Mouse (Mus musculus) limb, embryonic 13.5 days (tissue): ENCODE measurements around the gene Tm4sf5. TPM values are rescaled to one million over a fixed set of nuclear protein-coding genes. Genes with fewer than 3 reads are reported as not detected.
A peak's percentile ranks its signal among the peaks of the same experiment; 100 is the strongest.

Source experiments
- ATAC-seq: fragments of 200-750 bp; cut with Nextera tagmentation; 2 replicates; pipeline ENCODE4 v1.8.0; 2017; ENCODE audit warnings: low read depth, moderate number of reproducible peaks, moderate TSS enrichment; ENCODE audit not compliant: low FRiP score
- H3K27ac ChIP-seq: fragments of 300-500 bp; sonication (generic); 2 replicates; pipeline ENCODE4 v1.5.1; 2015; ENCODE audit warnings: inconsistent platforms, mild to moderate bottlenecking, moderate library complexity
- H3K27me3 ChIP-seq: fragments of 300-500 bp; sonication (generic); 2 replicates; pipeline ENCODE4 v1.6.1; 2015; ENCODE audit warnings: mild to moderate bottlenecking, inconsistent platforms
- H3K36me3 ChIP-seq: fragments of 300-500 bp; sonication (generic); 2 replicates; pipeline ENCODE4 v1.6.1; 2015; ENCODE audit warnings: inconsistent platforms, mild to moderate bottlenecking, moderate library complexity
- H3K4me1 ChIP-seq: fragments of 300-500 bp; sonication (generic); 2 replicates; pipeline ENCODE4 v1.6.1; 2015; ENCODE audit warnings: inconsistent platforms
- H3K4me2 ChIP-seq: fragments of 300-500 bp; sonication (generic); replicated peaks from 2 replicates; pipeline ENCODE4 v1.6.1; 2015; ENCODE audit warnings: inconsistent platforms, mild to moderate bottlenecking, moderate library complexity
- H3K4me3 ChIP-seq: fragments of 300-500 bp; sonication (generic); 2 replicates; pipeline ENCODE4 v1.5.1; 2015; ENCODE audit warnings: moderate library complexity, mild to moderate bottlenecking, inconsistent platforms
- H3K9ac ChIP-seq: fragments of 300-500 bp; sonication (generic); 2 replicates; pipeline ENCODE4 v1.6.1; 2015; ENCODE audit warnings: mild to moderate bottlenecking, inconsistent platforms
- H3K9me3 ChIP-seq: fragments of 300-500 bp; sonication (generic); 2 replicates; pipeline ENCODE4 v1.6.1; 2016; ENCODE audit warnings: inconsistent platforms
- WGBS: fragments of 180-500 bp; shearing (Covaris S2); methylation state at CpG from one replicate; pipeline ENCODE4 v1.1.7; 2015; 5-methylcytosine and 5-hydroxymethylcytosine counted together
- polyA plus RNA-seq: library from polyadenylated mRNA; unstranded; fragments of >200 nt; fragmentation: Nextera tagmentation; extraction: Ambion mirVana; gene quantifications from 2 replicates; pipeline ENCODE4 v1.2.1, GENCODE M21; 2015

The Tm4sf5 gene
- polyA plus RNA-seq, 1 experiment from 2014 or later = 0.29 TPM

GRCm38 (mm10) chr11:70485498-70485897 is 19.5 kb upstream of the Tm4sf5 start:
- H3K4me2 ChIP-seq = no peak overlapping the region
- no peaks in the 10 kb centered on the region for H3K9me3 ChIP-seq
- H3K27ac ChIP-seq = no peak overlapping the region
- H3K9ac ChIP-seq = no peak overlapping the region
- WGBS = 59% methylated on average over 2 of the region's 2 CpGs
- no peak for ATAC-seq
- no peaks in the 10 kb centered on the region for H3K36me3 ChIP-seq
- no peaks in the 10 kb centered on the region for H3K27me3 ChIP-seq
- H3K4me1 ChIP-seq = no peaks in the 10 kb centered on the region
- no peak overlapping the region for H3K4me3 ChIP-seq

DNA sequence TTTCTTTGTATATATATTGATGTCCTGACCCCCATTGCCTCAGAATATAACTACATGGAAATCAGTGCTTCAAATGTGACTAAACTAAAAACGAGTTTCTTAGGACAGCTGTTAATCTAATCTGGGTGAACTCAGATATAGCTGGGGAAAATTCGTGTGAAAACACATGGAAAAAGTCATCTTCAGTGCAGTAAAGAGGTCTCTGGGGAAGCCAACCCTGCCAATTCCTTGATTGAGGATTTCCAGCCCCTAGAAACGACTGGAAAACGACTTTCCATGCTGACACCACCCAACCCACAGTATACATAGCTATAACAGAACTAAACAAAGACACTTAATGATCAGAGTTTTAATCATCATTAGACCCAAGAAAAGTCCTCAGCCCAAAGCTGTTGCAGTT is 17.2 kb upstream of the Tm4sf5 start:
- H3K9ac ChIP-seq = no peak overlapping the region
- no peak overlapping the region for H3K4me2 ChIP-seq
- peaks cover 5% of the 10 kb centered on the region; the same call in 1 of the 2 replicates for H3K9me3 ChIP-seq
- H3K36me3 ChIP-seq = no peaks in the 10 kb centered on the region
- H3K4me1 ChIP-seq = no peaks in the 10 kb centered on the region
- no peak for ATAC-seq
- no peaks in the 10 kb centered on the region for H3K27me3 ChIP-seq
- WGBS = 34% methylated on average over 4 of the region's 4 CpGs
- no peak overlapping the region for H3K4me3 ChIP-seq
- H3K27ac ChIP-seq = no peak overlapping the region

DNA sequence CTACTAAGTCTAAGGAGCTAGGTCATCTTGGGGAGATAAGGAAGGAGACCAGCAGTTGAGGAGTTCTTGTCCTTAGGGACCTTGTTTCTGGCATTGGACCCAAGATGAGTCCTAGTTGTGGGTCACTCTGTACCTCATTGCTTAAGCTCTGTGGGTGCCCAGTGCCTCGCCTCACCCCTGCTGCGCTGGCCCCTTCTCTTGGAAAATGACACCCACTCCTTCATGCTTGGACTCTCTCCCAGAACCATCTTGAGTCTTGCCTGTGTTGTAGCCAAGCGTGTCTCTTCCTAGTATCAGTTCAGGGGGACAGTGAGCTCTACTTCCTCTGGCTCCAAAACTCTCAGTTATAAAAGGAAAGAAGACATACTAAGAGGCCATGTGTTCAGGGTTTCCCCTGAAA is 15.9 kb upstream of the Tm4sf5 start:
- H3K9ac ChIP-seq = no peak overlapping the region
- H3K36me3 ChIP-seq = no peaks in the 10 kb centered on the region
- no peak overlapping the region for H3K27ac ChIP-seq
- whole genome bisulfite sequencing = 91% methylated on average over 3 of the region's 3 CpGs
- H3K27me3 ChIP-seq = no peaks in the 10 kb centered on the region
- no peak overlapping the region for H3K4me3 ChIP-seq
- H3K9me3 ChIP-seq = peaks cover 5% of the 10 kb centered on the region; the same call in 1 of the 2 replicates
- H3K4me1 ChIP-seq = no peaks in the 10 kb centered on the region
- no peak overlapping the region for H3K4me2 ChIP-seq
- no peak for ATAC-seq

GRCm38 (mm10) chr11:70489684-70490083 is 15.4 kb upstream of the Tm4sf5 start:
- Histone ChIP-seq H3K4me1 (no peaks in the 10 kb centered on the region), H3K4me2 (no peak overlapping the region), H3K4me3 (no peak overlapping the region), H3K9ac (no peak overlapping the region), H3K36me3 (no peaks in the 10 kb centered on the region), H3K27me3 (no peaks in the 10 kb centered on the region), H3K27ac (no peak overlapping the region), H3K9me3 (peaks cover 5% of the 10 kb centered on the region; the same call in 1 of the 2 replicates)
- ATAC-seq = no peak
- 85% methylated on average over 6 of the region's 6 CpGs for WGBS

DNA sequence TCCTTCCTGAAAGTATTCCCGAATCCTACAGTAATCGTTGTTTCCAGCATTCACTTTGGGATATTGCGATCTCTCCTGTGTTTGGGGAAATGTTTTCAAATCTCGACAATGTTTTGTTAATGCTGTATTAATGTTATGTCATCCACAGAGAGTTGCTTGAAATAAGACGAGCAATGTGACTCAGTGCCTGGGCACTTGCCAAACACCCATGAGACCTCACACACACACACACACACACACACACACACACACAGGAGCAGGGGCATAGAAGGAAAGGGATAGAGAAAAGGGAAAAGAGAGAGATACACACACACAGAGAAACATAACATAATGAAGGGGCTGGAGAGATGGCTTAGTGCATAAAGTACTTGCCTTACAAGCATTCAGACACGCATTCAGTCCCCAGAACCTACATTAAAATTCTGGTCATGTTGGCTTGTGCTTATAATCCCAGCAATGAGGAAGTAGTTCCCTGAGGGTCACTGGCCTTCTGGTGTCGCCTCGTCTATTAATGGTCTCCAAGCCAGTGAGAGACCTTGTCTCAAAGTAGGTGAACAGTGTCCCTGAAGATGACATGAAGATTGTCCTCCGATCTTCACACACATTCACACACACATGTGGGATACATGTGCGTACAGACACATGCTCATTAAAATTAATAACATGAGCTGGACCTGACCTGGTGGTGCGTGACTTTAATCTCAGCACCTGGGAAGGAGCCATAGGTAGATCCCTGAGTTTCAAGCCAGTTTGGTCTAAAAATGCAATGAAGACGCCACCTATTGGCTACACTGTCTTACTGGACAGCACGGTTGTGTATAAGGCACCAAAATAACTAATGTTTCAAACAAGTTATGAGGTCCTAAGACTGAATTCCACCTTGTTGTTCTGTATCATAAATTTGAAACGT is 5.2 kb upstream of the Tm4sf5 start:
- Histone ChIP-seq H3K27me3 (no peaks in the 10 kb centered on the region), H3K4me1 (no peaks in the 10 kb centered on the region), H3K4me2 (no peak overlapping the region), H3K27ac (no peak overlapping the region), H3K36me3 (no peaks in the 10 kb centered on the region), H3K4me3 (no peak overlapping the region), H3K9ac (no peak overlapping the region), H3K9me3 (no peaks in the 10 kb centered on the region)
- ATAC-seq = no peak
- 71% methylated on average over 14 of the region's 14 CpGs for WGBS

- WGBS = 87% methylated on average over 1 of the region's 1 CpGs
- Histone ChIP-seq H3K36me3 (no peaks in the 10 kb centered on the region), H3K27me3 (no peaks in the 10 kb centered on the region), H3K4me1 (no peaks in the 10 kb centered on the region), H3K27ac (no peak overlapping the region), H3K4me2 (no peak overlapping the region), H3K9ac (no peak overlapping the region), H3K9me3 (no peaks in the 10 kb centered on the region), H3K4me3 (no peak overlapping the region)
- no peak for ATAC-seq
Measured at GRCm38 (mm10) chr11:70500476-70500812, 4.6 kb upstream of the Tm4sf5 start.

DNA sequence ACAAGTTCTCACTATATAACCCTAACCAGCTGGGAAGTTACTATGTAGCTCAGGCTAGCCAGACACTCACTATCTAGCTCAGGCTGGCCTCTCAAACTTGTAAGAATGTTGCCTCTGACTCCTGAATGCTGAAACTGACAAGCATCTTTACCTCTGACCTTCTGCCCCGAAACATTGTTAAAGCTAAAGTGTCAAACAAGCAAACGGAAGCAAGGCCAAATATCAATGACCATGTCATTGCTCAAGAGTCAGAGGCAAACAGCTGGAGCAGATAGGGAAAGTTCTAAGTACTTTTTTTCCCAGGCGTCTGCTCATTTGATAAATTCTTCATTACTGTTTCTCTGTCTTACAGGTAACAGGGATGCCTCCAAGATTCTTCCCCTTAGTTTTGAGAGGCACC is 3.0 kb upstream of the Tm4sf5 start:
- H3K27me3 ChIP-seq = no peaks in the 10 kb centered on the region
- H3K9me3 ChIP-seq = no peaks in the 10 kb centered on the region
- no peak overlapping the region for H3K27ac ChIP-seq
- 66% methylated on average over 3 of the region's 3 CpGs for WGBS
- H3K4me1 ChIP-seq = no peaks in the 10 kb centered on the region
- no peak overlapping the region for H3K9ac ChIP-seq
- H3K4me2 ChIP-seq = no peak overlapping the region
- no peak for ATAC-seq
- H3K36me3 ChIP-seq = no peaks in the 10 kb centered on the region
- H3K4me3 ChIP-seq = no peak overlapping the region

DNA sequence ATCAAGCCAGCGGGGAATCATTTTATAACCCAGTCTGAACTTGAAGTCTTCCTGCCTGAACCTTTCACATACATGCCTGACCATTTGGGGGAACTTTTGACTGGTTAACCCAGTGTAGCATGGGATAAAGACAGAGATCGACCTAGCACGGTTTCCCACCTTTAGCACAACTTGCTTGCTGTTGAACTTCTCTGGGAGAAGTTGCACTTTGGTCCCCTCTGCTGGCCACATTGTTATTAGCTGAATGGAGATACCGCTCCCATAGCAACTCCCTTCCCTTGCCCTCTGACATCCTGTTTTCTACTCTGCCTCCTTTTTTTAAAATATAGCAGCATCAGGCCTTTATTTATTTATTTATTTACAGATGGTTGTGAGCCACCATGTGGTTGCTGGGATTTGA is 1.3 kb downstream of the Tm4sf5 start:
- ATAC-seq = no peak
- 35% methylated on average over 4 of the region's 4 CpGs for WGBS

GRCm38 (mm10) chr11:70506962-70507515 is 2.0 kb downstream of the Tm4sf5 start:
- Histone ChIP-seq H3K9ac (no peak overlapping the region), H3K4me2 (no peak overlapping the region), H3K4me1 (peaks cover 10% of the 10 kb centered on the region; the same call in 1 of the 2 replicates), H3K4me3 (no peak overlapping the region), H3K27ac (no peak overlapping the region), H3K36me3 (no peaks in the 10 kb centered on the region), H3K27me3 (no peaks in the 10 kb centered on the region), H3K9me3 (no peaks in the 10 kb centered on the region)
- ATAC-seq = no peak
- 70% methylated on average over 7 of the region's 7 CpGs for WGBS

More for the DNA sequence above, 1.3 kb downstream of the Tm4sf5 start:
- Histone ChIP-seq H3K4me1 (peaks cover 10% of the 10 kb centered on the region; the same call in 1 of the 2 replicates), H3K9ac (no peak overlapping the region), H3K4me2 (no peak overlapping the region), H3K36me3 (no peaks in the 10 kb centered on the region), H3K9me3 (no peaks in the 10 kb centered on the region), H3K4me3 (no peak overlapping the region), H3K27ac (no peak overlapping the region), H3K27me3 (no peaks in the 10 kb centered on the region)

GRCm38 (mm10) chr11:70509753-70510564 is 4.9 kb downstream of the Tm4sf5 start:
- Histone ChIP-seq H3K4me3 (peak overlapping the region; percentile 18; the same call in 1 of the 2 replicates), H3K9ac (peak overlapping the region; percentile 8; the same call in 1 of the 2 replicates), H3K9me3 (no peaks in the 10 kb centered on the region), H3K4me1 (peaks cover 10% of the 10 kb centered on the region; the same call in 1 of the 2 replicates), H3K27ac (no peak overlapping the region), H3K4me2 (peak overlapping the region; percentile 52), H3K36me3 (no peaks in the 10 kb centered on the region), H3K27me3 (no peaks in the 10 kb centered on the region)
- WGBS = 6% methylated on average over 19 of the region's 19 CpGs
- ATAC-seq = no peak

DNA sequence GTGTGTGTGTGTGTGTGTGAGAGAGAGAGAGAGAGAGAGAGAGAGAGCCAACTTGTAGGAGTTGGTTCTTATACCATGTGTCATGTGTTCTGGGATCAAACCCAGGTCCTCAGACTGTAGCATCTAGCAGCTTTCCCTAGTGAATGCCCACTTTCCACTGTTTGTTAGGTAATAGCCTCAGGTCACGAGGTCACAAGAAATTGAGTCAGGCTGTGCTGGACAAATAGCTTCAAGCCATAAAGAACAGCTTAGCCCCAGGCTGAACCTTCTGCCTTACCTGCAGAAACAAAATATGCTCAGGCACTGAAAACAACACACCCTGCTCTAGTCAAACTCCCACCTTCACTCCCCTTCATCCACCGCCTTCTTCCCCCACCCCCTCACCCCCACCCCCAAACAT is 6.2 kb downstream of the Tm4sf5 start:
- Histone ChIP-seq H3K4me2 (no peak overlapping the region), H3K4me3 (no peak overlapping the region), H3K9ac (no peak overlapping the region), H3K4me1 (peaks cover 10% of the 10 kb centered on the region; the same call in 1 of the 2 replicates), H3K27me3 (no peaks in the 10 kb centered on the region), H3K9me3 (no peaks in the 10 kb centered on the region), H3K36me3 (no peaks in the 10 kb centered on the region), H3K27ac (no peak overlapping the region)
- 67% methylated on average over 2 of the region's 2 CpGs for WGBS
- no peak for ATAC-seq

DNA sequence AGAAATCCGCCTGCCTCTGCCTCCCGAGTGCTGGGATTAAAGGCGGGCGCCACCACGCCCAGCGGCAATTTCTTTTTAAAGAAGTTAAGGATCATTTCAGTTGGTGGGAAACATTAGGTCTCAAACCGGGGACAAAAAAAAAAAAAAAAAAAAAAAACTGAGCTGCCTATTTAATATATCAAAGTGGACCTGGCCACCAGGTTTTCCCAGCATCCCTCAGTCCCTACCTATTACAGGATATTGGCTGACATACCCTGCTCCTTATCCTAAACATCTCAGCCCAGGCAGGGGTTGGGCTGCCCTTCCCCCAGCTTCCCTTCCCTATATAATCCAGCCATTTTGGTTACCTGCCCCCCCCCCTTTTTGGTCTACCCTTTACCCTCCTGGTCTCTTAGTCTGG is 6.8 kb downstream of the Tm4sf5 start:
- Histone ChIP-seq H3K4me2 (no peak overlapping the region), H3K4me1 (peaks cover 10% of the 10 kb centered on the region; the same call in 1 of the 2 replicates), H3K4me3 (no peak overlapping the region), H3K9me3 (no peaks in the 10 kb centered on the region), H3K27ac (no peak overlapping the region), H3K36me3 (no peaks in the 10 kb centered on the region), H3K27me3 (no peaks in the 10 kb centered on the region), H3K9ac (no peak overlapping the region)
- no peak for ATAC-seq
- 89% methylated on average over 7 of the region's 7 CpGs for WGBS
